ENCODE assay signal across 8 mouse cellular contexts in genomic region chr1:133131561-133131905, GRCm38 (mm10). TPM values are rescaled to one million over a fixed set of nuclear protein-coding genes. Genes with fewer than 3 reads are reported as not detected.
A peak's percentile ranks its signal among the peaks of the same experiment; 100 is the strongest.
DNase-seq lines count a peak whose midpoint lies in the region; ATAC-seq and TF ChIP-seq lines count a peak whose summit lies in the region.

No protein-coding gene starts in this region.

- H3K9ac ChIP-seq in heart, adult 2 months (ENCODE audit: low read depth, low read length): peak overlapping the region; percentile 93
- peak overlapping the region; percentile 96 for H3K9ac ChIP-seq in forebrain, embryonic 15.5 days (replicated peaks)

- DNase-seq in heart, adult 2 months: no peak
- no peak for DNase-seq in heart, adult 18-20 months
- no peak for DNase-seq in adrenal gland, postnatal 14 days
- no peak for DNase-seq in cerebellum, postnatal 25 days
- DNase-seq in kidney, adult 8-10 months: no peak

- H3K4me3 ChIP-seq in heart, adult 2 months: peak overlapping the region; percentile 90
- H3K4me3 ChIP-seq in forebrain, embryonic 15.5 days: peak overlapping the region; percentile 95
- peak overlapping the region; percentile 97 for H3K4me3 ChIP-seq in macrophage (ENCODE audit: inconsistent target)

- intact Hi-C loops in heart, adult 2 months (cut with DNase I): loop anchor here (5.0 kb wide), 2 partner anchors 291 to 786 kb away; partner anchors contain the start of gene Sox13

- no peaks in the 10 kb centered on the region for H3K27me3 ChIP-seq in heart, adult 2 months (ENCODE audit: control insufficient read depth, insufficient read depth, low read length)
- H3K27me3 ChIP-seq in forebrain, embryonic 15.5 days: no peaks in the 10 kb centered on the region

- TF ChIP-seq POLR2A in heart, adult 2 months (IDR thresholded peaks at IDR 0.05; ENCODE audit: insufficient read depth, low read depth, low read length): no peak

- TF ChIP-seq EP300 in heart, adult 2 months (IDR thresholded peaks at IDR 0.05; ENCODE audit: insufficient read depth, low read depth, low read length): no peak

- under 1% methylated on average over 35 of the region's 35 CpGs for whole genome bisulfite sequencing in heart, adult 2 months
- under 1% methylated on average over 35 of the region's 35 CpGs for WGBS in forebrain, embryonic 15.5 days
- WGBS in macrophage (ENCODE audit: missing documents): under 1% methylated on average over 35 of the region's 35 CpGs

- peak overlapping the region; percentile 98 for H3K27ac ChIP-seq in heart, adult 2 months
- peak overlapping the region; percentile 97 for H3K27ac ChIP-seq in forebrain, embryonic 15.5 days (replicated peaks)
- peak overlapping the region; percentile 92 for H3K27ac ChIP-seq in macrophage

- TF ChIP-seq CTCF in heart, adult 2 months (IDR thresholded peaks at IDR 0.05): no peak

- peak overlapping the region; percentile 95 for H3K4me2 ChIP-seq in forebrain, embryonic 15.5 days (replicated peaks)

- H3K9me3 ChIP-seq in forebrain, embryonic 15.5 days: no peaks in the 10 kb centered on the region

- H3K36me3 ChIP-seq in heart, adult 2 months (ENCODE audit: control insufficient read depth, insufficient read depth, low read length): peaks cover 16% of the 10 kb centered on the region
- peaks cover 1% of the 10 kb centered on the region for H3K36me3 ChIP-seq in forebrain, embryonic 15.5 days
- H3K36me3 ChIP-seq in macrophage (ENCODE audit: inconsistent target): 0 out of 2 replicates have a peak, but pooled peaks cover 2% of the 10 kb centered on the region

- ATAC-seq in CD4-positive, CD25-positive, alpha-beta regulatory T cell, adult 4 months: peak; percentile 18
- ATAC-seq in forebrain, embryonic 15.5 days (replicated peaks): no peak

- peaks cover 6% of the 10 kb centered on the region for H3K79me2 ChIP-seq in heart, adult 2 months (replicated peaks; ENCODE audit: control insufficient read depth, insufficient read depth, low read length)
- H3K79me2 ChIP-seq in macrophage (ENCODE audit: inconsistent target): peaks cover 52% of the 10 kb centered on the region

- peaks cover 5% of the 10 kb centered on the region for H3K4me1 ChIP-seq in heart, adult 2 months (ENCODE audit: control insufficient read depth, insufficient read depth, low read length)
- H3K4me1 ChIP-seq in forebrain, embryonic 15.5 days: peaks cover 58% of the 10 kb centered on the region

RNA-seq across cellular contexts. Expression of gene Ppp1r15b, which starts 0.6 kb away (rescaled TPM):
- 10 to 100 TPM; 21.5 to 22.8 TPM for total RNA-seq in heart, adult 2 months (2021)
- 8.6 and 12.8 TPM in 2 replicates for polyA plus RNA-seq in heart, adult 2 months (2012; rRNA removed)
- 10 to 100 TPM; 21.6 to 23.1 TPM for total RNA-seq in heart, adult 18-20 months (2021)
- polyA plus RNA-seq in CD4-positive, CD25-positive, alpha-beta regulatory T cell, adult 4 months (2017; shearing (Covaris generic)): 10 to 100 TPM; 20.6 to 21.8 TPM
- polyA plus RNA-seq in forebrain, embryonic 15.5 days (2015; fragmentation: Nextera tagmentation; extraction: Ambion mirVana): 31.8 and 32.0 TPM in 2 replicates
- 100 to 1,000 TPM in 6 of 26 experiments, 10 to 100 TPM in 20; 28.2 to 162 (median 79.5) TPM for total RNA-seq in macrophage (2018; cell fraction: chromatin; rRNA removed)
- total RNA-seq in macrophage (2018; cell fraction: cytosol; rRNA removed): 100 to 1,000 TPM in 3 of 26 experiments, 10 to 100 TPM in 23; 50.0 to 199 (median 78.2) TPM
- 100 to 1,000 TPM in 16 of 26 experiments, 10 to 100 TPM in 10; 43.6 to 286 (median 150) TPM for total RNA-seq in macrophage (2018; cell fraction: nucleus; rRNA removed)
- polyA plus RNA-seq in macrophage (2018): 26.8 to 38.2 TPM (median 32.7 TPM) in 3 replicates
- total RNA-seq in adrenal gland, postnatal 14 days (2021): 84.9 and 95.0 TPM in 2 replicates

RNA-seq across cellular contexts. Expression of gene Plekha6, which starts 32.5 kb away (rescaled TPM):
- 10 to 100 TPM; 51.0 to 67.5 TPM for total RNA-seq in heart, adult 2 months (2021)
- polyA plus RNA-seq in heart, adult 2 months (2012; rRNA removed): 55.2 and 81.4 TPM in 2 replicates
- 10 to 100 TPM; 40.5 to 47.7 TPM for total RNA-seq in heart, adult 18-20 months (2021)
- polyA plus RNA-seq in CD4-positive, CD25-positive, alpha-beta regulatory T cell, adult 4 months (2017; shearing (Covaris generic)): not detected
- 10.6 and 12.8 TPM in 2 replicates for polyA plus RNA-seq in forebrain, embryonic 15.5 days (2015; fragmentation: Nextera tagmentation; extraction: Ambion mirVana)
- total RNA-seq in macrophage (2018; cell fraction: chromatin; rRNA removed): 1 to 10 TPM in 4 of 26 experiments, under 1 TPM in 9, not detected in 13; 0.15 to 4.0 (median 0.74) TPM
- total RNA-seq in macrophage (2018; cell fraction: cytosol; rRNA removed): under 1 TPM in 15 of 26 experiments, not detected in 11; 0.03 to 0.26 (median 0.09) TPM
- total RNA-seq in macrophage (2018; cell fraction: nucleus; rRNA removed): 1 to 10 TPM in 2 of 26 experiments, under 1 TPM in 8, not detected in 16; 0.16 to 2.6 (median 0.42) TPM
- not detected in 3 replicates for polyA plus RNA-seq in macrophage (2018)
- total RNA-seq in adrenal gland, postnatal 14 days (2021): 15.4 and 21.6 TPM in 2 replicates

Comparison
In these comparisons a context has a peak if more than half of its experiments do, and no peak if none do; other contexts are left out.
1. RNA of gene Plekha6, which starts 32.5 kb away (polyA plus RNA-seq): 55.2 to 81.4 TPM in heart, adult 2 months and 10.6 to 12.8 TPM in forebrain, embryonic 15.5 days; not detected in CD4-positive, CD25-positive, alpha-beta regulatory T cell, adult 4 months and not detected in macrophage; every median in the first group is over 10 times any median in the second.
2. Peak in every context shown above with its lines, with median percentiles within 50 percentile points of each other: H3K27ac ChIP-seq and H3K4me3 ChIP-seq.